8 mouse cellular contexts compared by ENCODE assay signal in the genomic region with DNA sequence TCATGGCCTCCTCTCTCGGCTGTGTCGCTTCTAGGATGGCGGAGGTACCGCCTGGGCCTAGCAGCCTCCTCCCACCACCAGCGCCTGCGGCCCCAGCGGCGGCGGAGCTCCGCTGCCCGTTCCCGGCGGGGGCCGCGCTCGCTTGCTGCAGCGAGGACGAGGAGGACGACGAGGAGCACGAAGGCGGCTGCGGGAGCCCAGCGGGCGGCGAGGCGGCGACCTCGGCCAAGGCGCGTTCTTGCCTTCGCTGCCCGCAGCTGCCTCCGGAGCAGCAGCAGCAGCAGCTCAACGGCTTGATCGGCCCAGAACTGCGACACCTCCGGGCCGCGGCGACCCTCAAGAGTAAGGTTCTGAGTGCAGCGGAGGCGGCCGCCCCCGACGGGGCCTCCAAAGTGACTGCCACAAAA. TPM values are rescaled to one million over a fixed set of nuclear protein-coding genes. Genes with fewer than 3 reads are reported as not detected.
A peak's percentile ranks its signal among the peaks of the same experiment; 100 is the strongest.
DNase-seq lines count a peak whose midpoint lies in the region; ATAC-seq and TF ChIP-seq lines count a peak whose summit lies in the region.

No protein-coding gene starts in this region.

- no peak for TF ChIP-seq CTCF in C2C12 (IDR thresholded peaks at IDR 0.05; ENCODE audit: control insufficient read depth, insufficient read depth, insufficient read length)
- no peak for TF ChIP-seq CTCF in kidney, postnatal 0 days (IDR thresholded peaks at IDR 0.05; ENCODE audit: low read depth)
- TF ChIP-seq CTCF in liver, embryonic 14.5 days (IDR thresholded peaks at IDR 0.05; ENCODE audit: low read depth), result no peak

- peak overlapping the region; percentile 74 for H3K27ac ChIP-seq in embryonic facial prominence, embryonic 13.5 days
- peak overlapping the region; percentile 89 for H3K27ac ChIP-seq in heart, embryonic 13.5 days (replicated peaks)
- H3K27ac ChIP-seq in kidney, postnatal 0 days, result peak overlapping the region; percentile 87
- H3K27ac ChIP-seq in liver, embryonic 14.5 days, result peak overlapping the region; percentile 46; the same call in 1 of the 2 replicates
- peak overlapping the region; percentile 81 for H3K27ac ChIP-seq in stomach, embryonic 15.5 days

- peak overlapping the region; percentile 97 for H3K9ac ChIP-seq in embryonic facial prominence, embryonic 13.5 days
- H3K9ac ChIP-seq in heart, embryonic 13.5 days, result peak overlapping the region; percentile 98
- H3K9ac ChIP-seq in kidney, postnatal 0 days (ENCODE audit: low read depth, low read length), result peak overlapping the region; percentile 94
- peak overlapping the region; percentile 96 for H3K9ac ChIP-seq in liver, embryonic 14.5 days (replicated peaks)
- peak overlapping the region; percentile 93 for H3K9ac ChIP-seq in stomach, embryonic 15.5 days

- peaks cover 41% of the 10 kb centered on the region for H3K79me3 ChIP-seq in C2C12 (ENCODE audit: low read depth)

- peak overlapping the region; percentile 90 for H3K4me2 ChIP-seq in embryonic facial prominence, embryonic 13.5 days
- peak overlapping the region; percentile 96 for H3K4me2 ChIP-seq in heart, embryonic 13.5 days
- H3K4me2 ChIP-seq in kidney, postnatal 0 days (ENCODE audit: low read length), result peak overlapping the region; percentile 93
- peak overlapping the region; percentile 96 for H3K4me2 ChIP-seq in liver, embryonic 14.5 days (ENCODE audit: low read depth)
- peak overlapping the region; percentile 88 for H3K4me2 ChIP-seq in stomach, embryonic 15.5 days

- no peaks in the 10 kb centered on the region for H3K27me3 ChIP-seq in C2C12 (ENCODE audit: control insufficient read depth, insufficient read depth, insufficient read length)
- no peaks in the 10 kb centered on the region for H3K27me3 ChIP-seq in embryonic facial prominence, embryonic 13.5 days
- H3K27me3 ChIP-seq in heart, embryonic 13.5 days (replicated peaks), result no peaks in the 10 kb centered on the region
- H3K27me3 ChIP-seq in kidney, postnatal 0 days (ENCODE audit: insufficient read depth, low read length), result no peaks in the 10 kb centered on the region
- no peaks in the 10 kb centered on the region for H3K27me3 ChIP-seq in liver, embryonic 14.5 days (ENCODE audit: control insufficient read depth, insufficient read depth, low read length)
- no peaks in the 10 kb centered on the region for H3K27me3 ChIP-seq in stomach, embryonic 15.5 days (replicated peaks)

- TF ChIP-seq EP300 in liver, embryonic 14.5 days (IDR thresholded peaks at IDR 0.05; ENCODE audit: low read depth), result no peak

- no peaks in the 10 kb centered on the region for H3K9me3 ChIP-seq in embryonic facial prominence, embryonic 13.5 days
- no peaks in the 10 kb centered on the region for H3K9me3 ChIP-seq in heart, embryonic 13.5 days
- no peaks in the 10 kb centered on the region for H3K9me3 ChIP-seq in kidney, postnatal 0 days (replicated peaks; ENCODE audit: low read length)
- no peaks in the 10 kb centered on the region for H3K9me3 ChIP-seq in liver, embryonic 14.5 days (ENCODE audit: control insufficient read depth, low read length)
- no peaks in the 10 kb centered on the region for H3K9me3 ChIP-seq in stomach, embryonic 15.5 days

- peak overlapping the region; percentile 74 for H3K4me3 ChIP-seq in C2C12 (ENCODE audit: insufficient read depth, poor library complexity, severe bottlenecking)
- peak overlapping the region; percentile 97 for H3K4me3 ChIP-seq in embryonic facial prominence, embryonic 13.5 days
- H3K4me3 ChIP-seq in heart, embryonic 13.5 days, result peak overlapping the region; percentile 86
- H3K4me3 ChIP-seq in kidney, postnatal 0 days (replicated peaks; ENCODE audit: low read depth, low read length), result peak overlapping the region; percentile 91
- H3K4me3 ChIP-seq in liver, embryonic 14.5 days (ENCODE audit: insufficient read depth in 1 of 2, low read depth in 2 of 2, low read length in 2 of 2), result peak overlapping the region; percentile 83 to 98
- H3K4me3 ChIP-seq in stomach, embryonic 15.5 days (replicated peaks), result peak overlapping the region; percentile 89

- H3ac ChIP-seq in C2C12 (ENCODE audit: control insufficient read depth, insufficient read length, low read depth), result peak overlapping the region; percentile 98

- peaks cover 53% of the 10 kb centered on the region for H3K79me2 ChIP-seq in C2C12 (ENCODE audit: control insufficient read depth, insufficient read depth)

- WGBS in embryonic facial prominence, embryonic 13.5 days, result 0% methylated on average over 41 of the region's 46 CpGs
- under 1% methylated on average over 44 of the region's 46 CpGs for WGBS in heart, embryonic 13.5 days
- WGBS in kidney, postnatal 0 days, result under 1% methylated on average over 44 of the region's 46 CpGs
- WGBS in liver, embryonic 14.5 days (ENCODE audit: insufficient replicate concordance), result 0% methylated on average over 35 of the region's 46 CpGs
- under 1% methylated on average over 46 of the region's 46 CpGs for WGBS in stomach, embryonic 15.5 days

- DNase-seq in adrenal gland, adult 8-10 months, result peak; percentile 11
- DNase-seq in kidney, postnatal 0 days (ENCODE audit: low spot score), result peak; percentile 59
- peak in 2 of 3 experiments; percentile 14 to 18 for DNase-seq in liver, embryonic 14.5 days (ENCODE audit: low read depth in 3 of 3, low spot score in 3 of 3)
- DNase-seq in natural killer cell, adult 2 months (ENCODE audit: low spot score in 2 of 2), result peak; percentile 34 to 47

- peaks cover 25% of the 10 kb centered on the region for H3K36me3 ChIP-seq in C2C12 (ENCODE audit: control insufficient read depth, insufficient read depth)
- no peaks in the 10 kb centered on the region for H3K36me3 ChIP-seq in embryonic facial prominence, embryonic 13.5 days
- peaks cover 7% of the 10 kb centered on the region for H3K36me3 ChIP-seq in heart, embryonic 13.5 days
- no peaks in the 10 kb centered on the region for H3K36me3 ChIP-seq in kidney, postnatal 0 days (ENCODE audit: insufficient read depth, low read length)
- no peaks in the 10 kb centered on the region; the same call in 1 of the 2 replicates for H3K36me3 ChIP-seq in liver, embryonic 14.5 days (replicated peaks; ENCODE audit: control insufficient read depth, insufficient read depth, low read depth)
- H3K36me3 ChIP-seq in stomach, embryonic 15.5 days, result no peaks in the 10 kb centered on the region

- H3K4me1 ChIP-seq in embryonic facial prominence, embryonic 13.5 days, result peaks cover 20% of the 10 kb centered on the region
- peaks cover 30% of the 10 kb centered on the region for H3K4me1 ChIP-seq in heart, embryonic 13.5 days
- H3K4me1 ChIP-seq in kidney, postnatal 0 days (replicated peaks; ENCODE audit: insufficient read depth, low read length), result peaks cover 5% of the 10 kb centered on the region; the same call in 1 of the 2 replicates
- peaks cover 6 to 15% of the 10 kb centered on the region in 2 experiments; a peak in 3 of 4 replicates for H3K4me1 ChIP-seq in liver, embryonic 14.5 days (replicated peaks; ENCODE audit: control insufficient read depth in 2 of 2, insufficient read depth in 2 of 2, low read length in 1 of 2)
- peaks cover 13% of the 10 kb centered on the region for H3K4me1 ChIP-seq in stomach, embryonic 15.5 days

- peak; percentile 68; the same call in 1 of the 2 replicates for ATAC-seq in embryonic facial prominence, embryonic 13.5 days (ENCODE audit: insufficient number of reproducible peaks, insufficient read depth, low FRiP score, low TSS enrichment, low read depth)
- ATAC-seq in heart, embryonic 13.5 days (ENCODE audit: extremely low read depth, insufficient number of reproducible peaks, low FRiP score, low TSS enrichment), result peak; percentile 52; the same call in 1 of the 2 replicates
- peak; percentile 80 for ATAC-seq in kidney, postnatal 0 days (replicated peaks; ENCODE audit: low FRiP score, low read depth)
- peak; percentile 73 for ATAC-seq in liver, embryonic 14.5 days (ENCODE audit: insufficient read depth)
- ATAC-seq in stomach, embryonic 15.5 days (ENCODE audit: insufficient read depth, low FRiP score, low read depth), result peak; percentile 71

TF ChIP-seq in C2C12, 6 proteins besides CTCF, POLR2A, EP300 and RAD21:
- TF ChIP-seq MYOD1 (IDR thresholded peaks at IDR 0.05; ENCODE audit: control insufficient read depth, insufficient read length, low read depth) (no peak), CEBPB (IDR thresholded peaks at IDR 0.05; ENCODE audit: low read depth) (no peak), MAX (IDR thresholded peaks at IDR 0.05) (no peak), FOSL1 (IDR thresholded peaks at IDR 0.05; ENCODE audit: insufficient read depth, low read length, poor library complexity, severe bottlenecking) (no peak), MYOG (IDR thresholded peaks at IDR 0.05; ENCODE audit: control insufficient read depth, extremely low read depth, insufficient read length) (no peak), USF1 (IDR thresholded peaks at IDR 0.05; ENCODE audit: low read depth) (no peak)

RNA-seq across cellular contexts. Expression of a gene that starts 0.6 kb away (rescaled TPM):
- polyA plus RNA-seq in C2C12 (2012; fragmentation: generic; extraction: Trizol), result 8.5 TPM
- 10 to 100 TPM; 26.0 to 26.6 (median 26.5) TPM for total RNA-seq in adrenal gland, adult 8-10 months (2022)
- polyA plus RNA-seq in embryonic facial prominence, embryonic 13.5 days (2015; fragmentation: Nextera tagmentation; extraction: Ambion mirVana), result 10.8 and 11.1 TPM in 2 replicates
- polyA plus RNA-seq in heart, embryonic 13.5 days (2015; fragmentation: Nextera tagmentation; extraction: Ambion mirVana), result 6.9 and 7.7 TPM in 2 replicates
- 8.2 and 10.2 TPM in 2 replicates for polyA plus RNA-seq in kidney, postnatal 0 days (2015; fragmentation: Nextera tagmentation; extraction: Ambion mirVana)
- 4.2 and 5.7 TPM in 2 replicates for polyA plus RNA-seq in liver, embryonic 14.5 days (2012; rRNA removed)
- polyA plus RNA-seq in liver, embryonic 14.5 days (2014; fragmentation: Nextera tagmentation; extraction: Ambion mirVana), result 4.8 and 5.2 TPM in 2 replicates
- polyA plus RNA-seq in stomach, embryonic 15.5 days (2015; fragmentation: Nextera tagmentation; extraction: Ambion mirVana), result 10.9 and 12.6 TPM in 2 replicates

Comparison
In these comparisons a context has a peak if more than half of its experiments do, and no peak if none do; other contexts are left out.
1. Peak in every context shown above with its lines: DNase-seq, ATAC-seq, H3K4me3 ChIP-seq and H3K27ac ChIP-seq.